Mouse (Mus musculus) liver, postnatal 0 days (tissue): ENCODE measurements around the gene Ap2b1. TPM values are rescaled to one million over a fixed set of nuclear protein-coding genes. Genes with fewer than 3 reads are reported as not detected.

Experiments
- ATAC-seq: fragments of 200-750 bp; cut with Nextera tagmentation; 2 replicates; pipeline ENCODE4 v1.8.0; 2017; ENCODE audit warnings: mild to moderate bottlenecking, moderate library complexity
- DNase-seq: peaks from one replicate; pipeline ENCODE4 v3.0.0-alpha.2; 2016
- H3K27ac ChIP-seq: fragments of 300-500 bp; sonication (generic); 2 replicates; pipeline ENCODE4 v1.5.1; 2014; ENCODE audit warnings: antibody characterized with exemption, moderate library complexity, mild to moderate bottlenecking, low read depth
- H3K27me3 ChIP-seq: fragments of 300-500 bp; sonication (generic); 2 replicates; pipeline ENCODE4 v1.6.1; 2014; ENCODE audit warnings: low read length, control low read depth, mixed read lengths; ENCODE audit not compliant: insufficient read depth
- H3K36me3 ChIP-seq: fragments of 300-500 bp; sonication (generic); replicated peaks from 2 replicates; pipeline ENCODE4 v1.6.1; 2014; ENCODE audit warnings: mild to moderate bottlenecking, control low read depth, low read length, moderate library complexity, mixed read lengths; ENCODE audit not compliant: insufficient read depth
- H3K4me1 ChIP-seq: fragments of 300-500 bp; sonication (generic); 2 replicates; pipeline ENCODE4 v1.6.1; 2014; ENCODE audit warnings: antibody characterized with exemption, mild to moderate bottlenecking, control low read depth; ENCODE audit not compliant: insufficient read depth
- H3K4me2 ChIP-seq: fragments of 300-500 bp; sonication (generic); 2 replicates; pipeline ENCODE4 v1.6.1; 2014; ENCODE audit warnings: low read depth, mild to moderate bottlenecking, low read length, moderate library complexity, mixed read lengths
- H3K4me3 ChIP-seq: fragments of 300-500 bp; sonication (generic); 2 replicates; pipeline ENCODE4 v1.5.1; 2014; ENCODE audit warnings: low read depth, low read length
- H3K9ac ChIP-seq: fragments of 300-500 bp; sonication (generic); replicated peaks from 2 replicates; pipeline ENCODE4 v1.6.1; 2014; ENCODE audit warnings: mild to moderate bottlenecking, moderate library complexity
- H3K9me3 ChIP-seq: fragments of 300-500 bp; sonication (generic); 2 replicates; pipeline ENCODE4 v1.6.1; 2016; ENCODE audit warnings: mild to moderate bottlenecking, control low read depth, low read length, mixed read lengths
- CTCF ChIP-seq: sonication (generic); IDR thresholded peaks from 2 replicates; pipeline ENCODE4 v1.5.1; 2016; ENCODE audit warnings: antibody characterized with exemption, low read depth
- EP300 ChIP-seq: IDR thresholded peaks from 2 replicates; pipeline ENCODE4 v1.6.1; 2016; ENCODE audit warnings: antibody characterized with exemption, low read depth, mild to moderate bottlenecking
- WGBS: fragments of 180-500 bp; shearing (Covaris S2); extraction: QIAGEN DNeasy Blood & Tissue Kit; methylation state at CpG from one replicate; pipeline ENCODE4 v1.1.7; 2014; ENCODE audit not compliant: insufficient replicate concordance; 5-methylcytosine and 5-hydroxymethylcytosine counted together
- polyA plus RNA-seq: library from polyadenylated mRNA; unstranded; fragments of >200 nt; fragmentation: Nextera tagmentation; extraction: Ambion mirVana; gene quantifications from 2 replicates; pipeline ENCODE4 v1.2.1, GENCODE M21; 2015

Gene Ap2b1
- polyA plus RNA-seq, 1 experiment from 2014 or later = 8.3 TPM

- TF ChIP-seq EP300 (no peak), CTCF (no peak)
- 93% methylated on average over 6 of the region's 6 CpGs for WGBS
- ATAC-seq = no peak
Observed at GRCm38 (mm10) chr11:83364656-83365055, 65.8 kb downstream of the Ap2b1 start.

GRCm38 (mm10) chr11:83371267-83371666 is 72.4 kb downstream of the Ap2b1 start:
- no peaks in the 10 kb centered on the region for H3K4me1 ChIP-seq
- H3K4me3 ChIP-seq = no peak overlapping the region
- no peaks in the 10 kb centered on the region for H3K27me3 ChIP-seq
- no peak overlapping the region for H3K27ac ChIP-seq
- H3K36me3 ChIP-seq = peaks cover 46% of the 10 kb centered on the region
- DNase-seq = no peak
- no peak overlapping the region for H3K4me2 ChIP-seq
- no peak for TF ChIP-seq CTCF
- no peak for TF ChIP-seq EP300
- WGBS = 80% methylated on average over 4 of the region's 4 CpGs
- no peak for ATAC-seq
- no peak overlapping the region for H3K9ac ChIP-seq
- H3K9me3 ChIP-seq = no peaks in the 10 kb centered on the region

More at GRCm38 (mm10) chr11:83364656-83365055, 65.8 kb downstream of the Ap2b1 start:
- no peak for DNase-seq
- H3K4me3 ChIP-seq = no peak overlapping the region
- peaks cover 41% of the 10 kb centered on the region for H3K36me3 ChIP-seq
- no peak overlapping the region for H3K27ac ChIP-seq
- no peaks in the 10 kb centered on the region for H3K27me3 ChIP-seq
- H3K9me3 ChIP-seq = no peaks in the 10 kb centered on the region
- no peak overlapping the region for H3K4me2 ChIP-seq
- no peak overlapping the region for H3K9ac ChIP-seq
- H3K4me1 ChIP-seq = no peaks in the 10 kb centered on the region

- H3K27ac ChIP-seq = no peak overlapping the region
- TF ChIP-seq CTCF (no peak), EP300 (no peak)
- no peaks in the 10 kb centered on the region for H3K4me1 ChIP-seq
- no peaks in the 10 kb centered on the region for H3K27me3 ChIP-seq
- no peak for ATAC-seq
- DNase-seq = no peak
- H3K4me2 ChIP-seq = no peak overlapping the region
- 60% methylated on average over 7 of the region's 7 CpGs for WGBS
- peaks cover 28% of the 10 kb centered on the region for H3K36me3 ChIP-seq
- H3K9me3 ChIP-seq = no peaks in the 10 kb centered on the region
- no peak overlapping the region for H3K4me3 ChIP-seq
- no peak overlapping the region for H3K9ac ChIP-seq
Observed at GRCm38 (mm10) chr11:83379745-83380341, 81.0 kb downstream of the Ap2b1 start.

- H3K36me3 ChIP-seq = peaks cover 17% of the 10 kb centered on the region
- H3K4me2 ChIP-seq = no peak overlapping the region
- ATAC-seq (no peak), DNase-seq (no peak)
- no peaks in the 10 kb centered on the region for H3K27me3 ChIP-seq
- no peak overlapping the region for H3K9ac ChIP-seq
- no peak overlapping the region for H3K27ac ChIP-seq
- WGBS = 90% methylated on average over 9 of the region's 9 CpGs
- no peaks in the 10 kb centered on the region for H3K4me1 ChIP-seq
- no peak overlapping the region for H3K4me3 ChIP-seq
- H3K9me3 ChIP-seq = no peaks in the 10 kb centered on the region
- TF ChIP-seq CTCF (no peak), EP300 (no peak)
Observed at GRCm38 (mm10) chr11:83382876-83383531, 84.2 kb downstream of the Ap2b1 start.

GRCm38 (mm10) chr11:83383532-83383887 is 84.7 kb downstream of the Ap2b1 start:
- Histone ChIP-seq H3K27me3 (no peaks in the 10 kb centered on the region), H3K9me3 (no peaks in the 10 kb centered on the region), H3K4me1 (no peaks in the 10 kb centered on the region), H3K4me2 (no peak overlapping the region), H3K4me3 (no peak overlapping the region), H3K27ac (no peak overlapping the region), H3K36me3 (peaks cover 21% of the 10 kb centered on the region), H3K9ac (no peak overlapping the region)
- TF ChIP-seq EP300 (no peak), CTCF (no peak)
- ATAC-seq (no peak), DNase-seq (no peak)
- WGBS = 83% methylated on average over 1 of the region's 1 CpGs

GRCm38 (mm10) chr11:83393062-83393461 is 94.2 kb downstream of the Ap2b1 start:
- Histone ChIP-seq H3K4me2 (no peak overlapping the region), H3K4me3 (no peak overlapping the region), H3K36me3 (peaks cover 58% of the 10 kb centered on the region), H3K9ac (no peak overlapping the region), H3K27ac (no peak overlapping the region), H3K9me3 (no peaks in the 10 kb centered on the region), H3K27me3 (no peaks in the 10 kb centered on the region), H3K4me1 (no peaks in the 10 kb centered on the region)
- 81% methylated on average over 4 of the region's 4 CpGs for WGBS
- DNase-seq (no peak), ATAC-seq (no peak)
- TF ChIP-seq CTCF (no peak), EP300 (no peak)
